In genomic region chrX:77568013-77568412, GRCm38 (mm10) we compare ENCODE assay signal across 19 mouse cellular contexts.
"Had no signal": no experiment of that assay in that cellular context is flagged by ENCODE, and none has a peak within 500 bp of the region (broad histone marks: within the 10 kb centered on the region; RNA-seq: fewer than 3 reads in every experiment).

No protein-coding gene starts in this region.

- H3K9me3 ChIP-seq: midbrain, embryonic 10.5 days; midbrain, embryonic 12.5 days; neural tube, embryonic 13.5 days; neural tube, embryonic 15.5 days had no signal

- H3K9ac ChIP-seq: lung, embryonic 14.5 days; midbrain, embryonic 12.5 days; neural tube, embryonic 13.5 days; neural tube, embryonic 15.5 days had no signal

- H3K4me3 ChIP-seq: midbrain, embryonic 10.5 days; midbrain, embryonic 12.5 days; myocyte; neural tube, embryonic 13.5 days; neural tube, embryonic 15.5 days had no signal

- DNase-seq: lung, adult 18-20 months; lung, embryonic 14.5 days; lung, postnatal 10 days; lung, postnatal 4 days; midbrain, embryonic 14.5 days; retina, postnatal 1 day; right cerebral cortex, adult 18-20 months; right cerebral cortex, postnatal 25 days; right cerebral cortex, postnatal 4 days; spleen, adult 18-20 months; thymus, adult 18-20 months; thymus, postnatal 14 days; thymus, postnatal 36 days had no signal

- ATAC-seq: midbrain, embryonic 16.5 days had no signal

- H3K4me2 ChIP-seq: lung, embryonic 14.5 days; midbrain, embryonic 12.5 days; neural tube, embryonic 13.5 days; neural tube, embryonic 15.5 days had no signal

- H3K27me3 ChIP-seq: midbrain, embryonic 12.5 days; neural tube, embryonic 13.5 days; neural tube, embryonic 15.5 days had no signal

- H3K27ac ChIP-seq: midbrain, embryonic 10.5 days; midbrain, embryonic 12.5 days; neural tube, embryonic 13.5 days; neural tube, embryonic 15.5 days had no signal

- H3K36me3 ChIP-seq: midbrain, embryonic 10.5 days; midbrain, embryonic 12.5 days; neural tube, embryonic 13.5 days; neural tube, embryonic 15.5 days had no signal

- H3K4me1 ChIP-seq: midbrain, embryonic 12.5 days; neural tube, embryonic 15.5 days had no signal
